Mouse (Mus musculus): ENCODE measurements at regions not wholly inside any gene's neighbourhood (a gene's known extent, or its start where the extent isn't known, plus 50 kb on each side); places are given as distances from the start of the nearest gene placed in this dataset.

DNA sequence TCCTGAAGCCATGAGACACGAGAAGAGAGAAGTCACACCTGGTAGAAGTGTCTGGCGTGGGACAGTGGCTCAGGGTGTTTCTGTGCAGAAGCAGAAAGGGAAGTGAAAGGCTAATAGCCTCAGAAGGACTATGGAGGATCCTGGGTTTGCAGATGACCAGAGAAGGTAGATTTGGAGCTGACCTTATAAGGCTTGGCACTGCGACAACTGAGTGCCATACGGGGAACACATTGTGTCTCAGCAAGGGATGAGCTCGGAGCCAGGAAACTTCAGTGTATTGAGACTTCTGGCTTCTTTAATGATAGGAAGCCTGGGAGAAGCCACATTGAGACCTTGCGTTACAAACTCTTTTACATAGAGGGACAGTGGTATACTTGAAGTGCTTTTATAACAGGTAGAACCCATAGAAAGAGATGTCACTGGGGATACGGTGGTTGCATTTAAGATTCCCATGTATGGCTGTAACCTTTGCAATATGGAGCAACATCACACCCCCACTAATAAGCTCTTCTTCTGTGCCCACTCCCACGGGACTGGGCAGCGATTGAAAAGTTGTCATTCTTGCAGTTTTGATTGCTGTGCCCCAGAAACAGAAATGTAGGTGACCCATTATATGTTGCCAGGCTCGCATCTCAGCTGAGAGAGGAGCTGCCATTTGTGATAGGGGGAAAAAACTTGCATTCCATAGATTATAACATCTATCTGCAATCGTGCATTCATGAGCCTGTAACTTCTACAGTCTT lies 61.8 kb upstream of the Dync1i1 start:
- Histone ChIP-seq H3K4me1 (ENCODE audit: control insufficient read depth, insufficient read depth, low read length) (peaks cover 15% of the 10 kb centered on the region; the same call in 1 of the 2 replicates), H3K27me3 (ENCODE audit: control insufficient read depth, insufficient read depth, low read length) (no peaks in the 10 kb centered on the region), H3K4me3 (replicated peaks; ENCODE audit: insufficient read depth, low read depth, low read length) (no peak overlapping the region), H3K27ac (ENCODE audit: insufficient read depth, low read length) (0 out of 2 replicates have a peak overlapping the region, but pooled peaks have one; percentile 28)
- TF ChIP-seq CTCF (IDR thresholded peaks at IDR 0.05; ENCODE audit: borderline replicate concordance, insufficient read depth, low read depth, low read length) = no peak
- TF ChIP-seq POLR2A (IDR thresholded peaks at IDR 0.05; ENCODE audit: borderline replicate concordance, insufficient read depth, low read length) = no peak
- DNase-seq = peak; percentile 88 to 92
- WGBS = 23% methylated on average over 11 of the region's 11 CpGs

DNA sequence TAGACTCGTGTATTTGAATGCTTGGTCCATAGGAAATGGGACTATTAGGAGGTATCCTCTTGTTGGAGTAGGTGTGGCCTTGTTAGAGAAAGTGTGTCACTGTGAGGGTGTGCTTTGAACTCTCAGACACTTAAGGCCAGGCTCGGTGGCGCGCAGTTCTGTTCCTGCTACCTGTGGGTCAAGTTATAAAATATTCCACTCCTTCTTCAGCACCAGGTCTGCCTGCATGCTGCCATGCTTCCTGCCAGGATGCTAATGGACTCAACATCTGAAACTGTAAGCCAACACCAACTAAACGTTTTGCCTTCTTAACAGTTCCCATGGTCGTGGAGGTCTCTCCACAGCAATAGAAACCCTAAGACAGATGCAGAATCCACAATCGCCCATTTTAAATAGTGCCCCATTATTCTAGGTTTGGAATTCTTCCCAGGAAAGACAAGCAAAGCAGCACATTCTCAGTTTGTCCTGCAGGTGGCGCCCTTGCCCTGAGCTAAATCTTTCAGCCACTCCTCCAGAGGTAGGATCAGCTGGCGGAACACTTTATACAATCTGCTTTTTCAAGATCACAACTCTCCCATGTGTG lies 80.2 kb upstream of the Dync1i1 start:
- DNase-seq = peak; percentile 62 to 78
- Histone ChIP-seq H3K27ac (ENCODE audit: insufficient read depth, low read length) (no peak overlapping the region), H3K4me1 (ENCODE audit: control insufficient read depth, insufficient read depth, low read length) (no peaks in the 10 kb centered on the region), H3K4me3 (replicated peaks; ENCODE audit: insufficient read depth, low read depth, low read length) (no peak overlapping the region), H3K27me3 (ENCODE audit: control insufficient read depth, insufficient read depth, low read length) (no peaks in the 10 kb centered on the region)
- 30% methylated on average over 9 of the region's 9 CpGs for WGBS
- no peak for TF ChIP-seq POLR2A (IDR thresholded peaks at IDR 0.05; ENCODE audit: borderline replicate concordance, insufficient read depth, low read length)
- TF ChIP-seq CTCF (IDR thresholded peaks at IDR 0.05; ENCODE audit: borderline replicate concordance, insufficient read depth, low read depth, low read length) = peak; percentile 92

DNA sequence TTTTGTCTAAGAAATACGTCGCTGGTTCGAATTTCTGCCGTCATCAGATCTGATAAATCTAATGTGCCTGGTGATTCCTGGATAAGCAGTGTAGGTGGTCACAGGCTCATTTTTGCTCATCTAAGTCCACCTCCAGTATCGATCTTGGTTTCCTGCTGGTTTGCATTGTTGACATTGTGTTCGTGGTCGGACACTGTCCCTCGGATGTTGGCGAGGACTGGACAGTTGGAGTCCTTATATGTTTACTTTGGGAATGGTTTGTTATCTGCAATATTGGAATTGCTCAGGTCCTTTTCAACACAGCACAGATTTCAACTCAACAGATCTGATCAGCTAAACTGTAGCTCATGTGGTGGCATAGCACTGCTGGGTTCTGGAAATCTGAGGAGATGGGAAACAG lies 91.2 kb upstream of the Dync1i1 start:
- Histone ChIP-seq H3K27ac (ENCODE audit: insufficient read depth, low read length) (no peak overlapping the region), H3K27me3 (ENCODE audit: control insufficient read depth, insufficient read depth, low read length) (no peaks in the 10 kb centered on the region; the same call in 1 of the 2 replicates), H3K4me1 (ENCODE audit: control insufficient read depth, insufficient read depth, low read length) (no peaks in the 10 kb centered on the region), H3K4me3 (replicated peaks; ENCODE audit: insufficient read depth, low read depth, low read length) (no peak overlapping the region)
- no peak for DNase-seq
- 91% methylated on average over 9 of the region's 9 CpGs for WGBS
- TF ChIP-seq CTCF (IDR thresholded peaks at IDR 0.05; ENCODE audit: borderline replicate concordance, insufficient read depth, low read depth, low read length) = no peak
- no peak for TF ChIP-seq POLR2A (IDR thresholded peaks at IDR 0.05; ENCODE audit: borderline replicate concordance, insufficient read depth, low read length)

DNA sequence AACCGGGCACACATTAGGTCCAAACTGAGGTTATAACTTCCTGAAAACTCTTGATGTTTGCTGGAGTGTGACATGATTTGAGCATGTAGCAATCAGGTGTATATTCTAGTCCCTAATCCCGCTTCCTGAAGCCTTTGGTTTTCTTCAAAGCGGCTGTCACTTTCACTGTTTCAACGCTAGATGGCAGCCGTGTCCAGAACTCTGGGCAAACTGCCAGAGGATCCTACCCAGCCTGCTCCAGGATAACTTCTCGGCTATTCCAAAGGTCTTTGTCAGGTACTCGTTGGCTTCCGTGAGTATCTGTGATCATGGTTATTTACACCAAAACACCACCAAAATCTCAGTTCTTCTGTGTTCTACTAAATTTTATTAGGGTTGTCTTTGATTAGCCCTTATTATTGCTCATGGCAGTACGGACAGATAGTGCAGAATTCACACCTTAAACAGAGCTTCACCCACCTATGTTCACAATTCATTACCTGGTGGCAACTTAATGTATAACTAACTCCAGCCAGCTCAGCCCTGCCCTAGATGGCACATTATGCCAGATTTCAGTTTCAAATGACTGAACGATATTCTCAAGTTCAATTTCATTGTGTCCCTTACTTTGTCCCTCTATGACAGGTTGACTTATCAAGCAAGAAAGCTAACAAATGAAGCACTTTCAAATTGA lies 92.3 kb upstream of the Dync1i1 start:
- peak; percentile 55 to 57 for DNase-seq
- Histone ChIP-seq H3K4me3 (replicated peaks; ENCODE audit: insufficient read depth, low read depth, low read length) (no peak overlapping the region), H3K27ac (ENCODE audit: insufficient read depth, low read length) (no peak overlapping the region), H3K27me3 (ENCODE audit: control insufficient read depth, insufficient read depth, low read length) (no peaks in the 10 kb centered on the region; the same call in 1 of the 2 replicates), H3K4me1 (ENCODE audit: control insufficient read depth, insufficient read depth, low read length) (no peaks in the 10 kb centered on the region)
- TF ChIP-seq POLR2A (IDR thresholded peaks at IDR 0.05; ENCODE audit: borderline replicate concordance, insufficient read depth, low read length) (no peak), CTCF (IDR thresholded peaks at IDR 0.05; ENCODE audit: borderline replicate concordance, insufficient read depth, low read depth, low read length) (peak; percentile 65)
- WGBS = 22% methylated on average over 10 of the region's 10 CpGs

DNA sequence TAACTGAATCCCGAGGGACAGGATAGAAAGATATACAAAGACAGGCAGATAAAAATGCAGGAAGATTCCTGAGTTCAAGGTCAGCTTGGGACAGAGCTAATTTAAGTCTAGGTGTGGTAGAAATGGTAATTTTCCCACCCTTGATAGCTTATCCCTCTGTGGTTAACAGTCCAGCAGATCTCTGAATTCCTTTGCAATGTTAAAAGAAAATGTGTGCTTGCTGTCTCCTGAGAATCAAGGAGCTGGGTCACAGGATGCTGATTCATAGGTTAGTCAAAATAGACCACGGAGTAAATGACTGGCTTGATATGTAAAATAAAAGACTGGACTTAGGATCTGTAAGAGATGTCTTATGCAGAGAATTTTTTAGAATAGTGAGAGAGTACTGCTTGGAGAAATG lies 101.4 kb upstream of the Dync1i1 start:
- Histone ChIP-seq H3K27me3 (ENCODE audit: control insufficient read depth, insufficient read depth, low read length) (no peaks in the 10 kb centered on the region), H3K4me1 (ENCODE audit: control insufficient read depth, insufficient read depth, low read length) (no peaks in the 10 kb centered on the region), H3K27ac (ENCODE audit: insufficient read depth, low read length) (no peak overlapping the region), H3K4me3 (replicated peaks; ENCODE audit: insufficient read depth, low read depth, low read length) (no peak overlapping the region)
- no peak for TF ChIP-seq CTCF (IDR thresholded peaks at IDR 0.05; ENCODE audit: borderline replicate concordance, insufficient read depth, low read depth, low read length)
- no peak for TF ChIP-seq POLR2A (IDR thresholded peaks at IDR 0.05; ENCODE audit: borderline replicate concordance, insufficient read depth, low read length)
- DNase-seq = no peak
- whole genome bisulfite sequencing = 78% methylated on average over 2 of the region's 2 CpGs

DNA sequence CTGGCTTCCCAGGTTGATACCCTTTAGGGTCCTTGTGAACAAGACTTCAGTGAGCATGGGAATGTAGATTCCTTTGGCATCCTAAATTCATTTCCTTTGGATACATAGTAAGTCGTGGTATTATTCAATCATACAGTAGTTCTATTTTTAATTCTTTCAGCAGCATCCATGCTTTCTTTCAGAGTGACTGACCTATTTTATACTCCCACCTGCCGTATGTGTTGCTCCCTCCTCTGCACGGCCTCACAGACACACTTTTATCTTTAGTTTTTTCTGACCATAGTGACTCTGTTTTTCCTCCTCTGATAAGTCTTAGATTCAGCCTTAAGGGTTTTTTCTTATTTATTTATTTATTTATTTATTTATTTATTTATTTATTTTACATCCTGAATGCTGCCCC lies 103.9 kb upstream of the Dync1i1 start:
- no peak for TF ChIP-seq CTCF (IDR thresholded peaks at IDR 0.05; ENCODE audit: borderline replicate concordance, insufficient read depth, low read depth, low read length)
- no peak for TF ChIP-seq POLR2A (IDR thresholded peaks at IDR 0.05; ENCODE audit: borderline replicate concordance, insufficient read depth, low read length)
- 96% methylated on average over 3 of the region's 3 CpGs for WGBS
- Histone ChIP-seq H3K4me3 (replicated peaks; ENCODE audit: insufficient read depth, low read depth, low read length) (no peak overlapping the region), H3K4me1 (ENCODE audit: control insufficient read depth, insufficient read depth, low read length) (no peaks in the 10 kb centered on the region), H3K27ac (ENCODE audit: insufficient read depth, low read length) (no peak overlapping the region), H3K27me3 (ENCODE audit: control insufficient read depth, insufficient read depth, low read length) (no peaks in the 10 kb centered on the region)
- no peak for DNase-seq

DNA sequence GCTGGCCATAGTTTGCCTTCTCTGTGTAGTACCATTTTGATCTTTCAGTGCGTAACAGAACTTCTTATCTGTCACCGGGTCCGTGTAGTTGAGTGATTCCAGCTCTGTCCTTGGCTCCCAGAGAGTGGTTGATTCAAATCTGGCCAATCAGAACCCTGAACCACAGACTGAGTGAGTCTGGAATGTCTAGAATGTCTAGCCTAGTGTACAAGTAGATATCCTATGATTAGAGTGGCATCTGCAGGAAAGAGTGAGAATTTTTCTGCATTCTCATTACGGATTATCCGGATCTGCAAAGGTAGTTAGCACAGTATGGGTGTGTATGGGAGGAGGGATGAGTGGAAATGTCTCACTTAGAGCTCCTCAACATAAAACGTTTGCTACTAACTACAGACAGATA lies 97.9 kb upstream of the Pdk4 start:
- DNase-seq = no peak
- 73% methylated on average over 6 of the region's 6 CpGs for WGBS

More for the DNA sequence above, 97.9 kb upstream of the Pdk4 start:
- TF ChIP-seq POLR2A (IDR thresholded peaks at IDR 0.05; ENCODE audit: borderline replicate concordance, insufficient read depth, low read length) = no peak
- no peak for TF ChIP-seq CTCF (IDR thresholded peaks at IDR 0.05; ENCODE audit: borderline replicate concordance, insufficient read depth, low read depth, low read length)
- no peaks in the 10 kb centered on the region for H3K27me3 ChIP-seq (ENCODE audit: control insufficient read depth, insufficient read depth, low read length)
- no peak overlapping the region for H3K27ac ChIP-seq (ENCODE audit: insufficient read depth, low read length)
- H3K4me3 ChIP-seq (replicated peaks; ENCODE audit: insufficient read depth, low read depth, low read length) = no peak overlapping the region
- no peaks in the 10 kb centered on the region for H3K4me1 ChIP-seq (ENCODE audit: control insufficient read depth, insufficient read depth, low read length)
